Mouse (Mus musculus) limb, embryonic 14.5 days (tissue): Measurements from ENCODE around the gene Ralgps2. TPM values are rescaled to one million over a fixed set of nuclear protein-coding genes. Genes with fewer than 3 reads are reported as not detected.

Experiments used
- ATAC-seq: fragments of 200-750 bp; cut with Nextera tagmentation; 2 replicates; pipeline ENCODE4 v1.8.0; 2017; ENCODE audit warnings: low read depth, moderate number of reproducible peaks, moderate TSS enrichment; ENCODE audit not compliant: low FRiP score
- DNase-seq: peaks from one replicate; pipeline ENCODE4 v3.0.0-alpha.2; 2015; ENCODE audit warnings: low spot score
- H3K27ac ChIP-seq: fragments of 300-500 bp; sonication (generic); replicated peaks from 2 replicates; pipeline ENCODE4 v1.5.1; 2014; ENCODE audit warnings: low read depth, mild to moderate bottlenecking, low read length, moderate library complexity, mixed read lengths
- H3K27me3 ChIP-seq: fragments of 300-500 bp; sonication (generic); 2 replicates; pipeline ENCODE4 v1.6.1; 2014; ENCODE audit warnings: low read length, mixed read lengths; ENCODE audit not compliant: control insufficient read depth, insufficient read depth
- H3K36me3 ChIP-seq: fragments of 300-500 bp; sonication (generic); 2 replicates; pipeline ENCODE4 v1.6.1; 2014; ENCODE audit warnings: mild to moderate bottlenecking, low read length, moderate library complexity, mixed read lengths; ENCODE audit not compliant: control insufficient read depth, insufficient read depth
- H3K4me1 ChIP-seq: fragments of 300-500 bp; sonication (generic); 2 replicates; pipeline ENCODE4 v1.6.1; 2014; ENCODE audit warnings: antibody characterized with exemption, low read length, mixed read lengths; ENCODE audit not compliant: control insufficient read depth, insufficient read depth
- H3K4me2 ChIP-seq: fragments of 300-500 bp; sonication (generic); replicated peaks from 2 replicates; pipeline ENCODE4 v1.6.1; 2014; ENCODE audit warnings: low read depth, mild to moderate bottlenecking, low read length, moderate library complexity; ENCODE audit not compliant: severe bottlenecking
- H3K4me3 ChIP-seq: fragments of 300-500 bp; sonication (generic); replicated peaks from 2 replicates; pipeline ENCODE4 v1.5.1; 2014; ENCODE audit warnings: low read length
- H3K9ac ChIP-seq: fragments of 300-500 bp; sonication (generic); 2 replicates; pipeline ENCODE4 v1.6.1; 2014; ENCODE audit warnings: mild to moderate bottlenecking, low read depth, low read length, moderate library complexity; ENCODE audit not compliant: severe bottlenecking
- H3K9me3 ChIP-seq: fragments of 300-500 bp; sonication (generic); 2 replicates; pipeline ENCODE4 v1.6.1; 2016; ENCODE audit warnings: low read length; ENCODE audit not compliant: control insufficient read depth
- POLR2A ChIP-seq: fragments of 200-500 bp; IDR thresholded peaks from 2 replicates; pipeline ENCODE4 v1.8.0; 2012; ENCODE audit warnings: inconsistent platforms, mild to moderate bottlenecking, moderate library complexity, borderline replicate concordance; ENCODE audit not compliant: insufficient read depth, insufficient read length; ENCODE audit errors: extremely low read depth
- WGBS: fragments of 180-500 bp; shearing (Covaris S2); extraction: QIAGEN DNeasy Blood & Tissue Kit; methylation state at CpG from one replicate; pipeline ENCODE4 v1.1.7; 2014; 5-methylcytosine and 5-hydroxymethylcytosine counted together
- polyA plus RNA-seq, 2 experiments: library from polyadenylated mRNA; depleted of rRNA in 1 of 2; stranded (reverse) in 1 of 2; unstranded in 1 of 2; fragments of >200 nt; fragmentation: Nextera tagmentation in 1 of 2; extraction: Ambion mirVana in 1 of 2; gene quantifications; 2 replicates each; pipeline versions ENCODE4 v1.2.1 to v1.2.3; 2012 to 2014

The Ralgps2 gene
- polyA plus RNA-seq, 2 experiments, result 33.6 to 63.7 TPM

GRCm38 (mm10) chr1:156811928-156812327 is 127.5 kb downstream of the Ralgps2 start:
- peaks cover 14% of the 10 kb centered on the region for H3K36me3 ChIP-seq
- peaks cover 3% of the 10 kb centered on the region; the same call in 1 of the 2 replicates for H3K4me1 ChIP-seq
- H3K27ac ChIP-seq, result no peak overlapping the region
- TF ChIP-seq POLR2A, result no peak
- ATAC-seq, result no peak
- WGBS, result 82% methylated on average over 7 of the region's 7 CpGs
- H3K4me3 ChIP-seq, result no peak overlapping the region
- H3K9ac ChIP-seq, result no peak overlapping the region; the same call in 1 of the 2 replicates
- DNase-seq, result no peak
- no peak overlapping the region for H3K4me2 ChIP-seq
- no peaks in the 10 kb centered on the region for H3K9me3 ChIP-seq
- no peaks in the 10 kb centered on the region for H3K27me3 ChIP-seq

GRCm38 (mm10) chr1:156808332-156808731 is 131.1 kb downstream of the Ralgps2 start:
- Histone ChIP-seq H3K9ac (no peak overlapping the region), H3K36me3 (peaks cover 7% of the 10 kb centered on the region), H3K4me3 (no peak overlapping the region), H3K4me2 (no peak overlapping the region), H3K27me3 (no peaks in the 10 kb centered on the region), H3K27ac (peak overlapping the region; percentile 41), H3K4me1 (peaks cover 3% of the 10 kb centered on the region; the same call in 1 of the 2 replicates), H3K9me3 (no peaks in the 10 kb centered on the region)
- TF ChIP-seq POLR2A, result no peak
- WGBS, result 73% methylated on average over 10 of the region's 10 CpGs
- ATAC-seq (no peak), DNase-seq (no peak)

GRCm38 (mm10) chr1:156801276-156801675 is 138.2 kb downstream of the Ralgps2 start:
- no peak for ATAC-seq
- Histone ChIP-seq H3K36me3 (no peaks in the 10 kb centered on the region), H3K4me3 (no peak overlapping the region), H3K4me1 (0 out of 2 replicates have a peak, but pooled peaks cover 3% of the 10 kb centered on the region), H3K27ac (no peak overlapping the region), H3K9ac (no peak overlapping the region), H3K9me3 (no peaks in the 10 kb centered on the region), H3K4me2 (no peak overlapping the region), H3K27me3 (no peaks in the 10 kb centered on the region)
- DNase-seq, result peak; percentile 45
- no peak for TF ChIP-seq POLR2A
- 40% methylated on average over 6 of the region's 6 CpGs for WGBS

GRCm38 (mm10) chr1:156796251-156796650 is 143.2 kb downstream of the Ralgps2 start:
- ATAC-seq (no peak), DNase-seq (no peak)
- 25% methylated on average over 9 of the region's 9 CpGs for WGBS
- Histone ChIP-seq H3K27ac (no peak overlapping the region), H3K4me3 (no peak overlapping the region), H3K9ac (no peak overlapping the region), H3K36me3 (no peaks in the 10 kb centered on the region), H3K9me3 (no peaks in the 10 kb centered on the region), H3K27me3 (no peaks in the 10 kb centered on the region), H3K4me1 (peaks cover 9% of the 10 kb centered on the region; the same call in 1 of the 2 replicates), H3K4me2 (no peak overlapping the region)
- no peak for TF ChIP-seq POLR2A

- ATAC-seq, result no peak
- H3K4me3 ChIP-seq, result no peak overlapping the region
- H3K4me2 ChIP-seq, result no peak overlapping the region
- TF ChIP-seq POLR2A, result no peak
- no peaks in the 10 kb centered on the region for H3K36me3 ChIP-seq
- H3K9me3 ChIP-seq, result no peaks in the 10 kb centered on the region
- H3K27me3 ChIP-seq, result no peaks in the 10 kb centered on the region
- H3K27ac ChIP-seq, result no peak overlapping the region
- H3K9ac ChIP-seq, result no peak overlapping the region
- peaks cover 11% of the 10 kb centered on the region for H3K4me1 ChIP-seq
- no peak for DNase-seq
- WGBS, result 28% methylated on average over 5 of the region's 5 CpGs
These were observed 149.5 kb downstream of the Ralgps2 start for GRCm38 (mm10) chr1:156789844-156790490.
